Mouse (Mus musculus) intestine, embryonic 15.5 days (tissue): ENCODE data around the gene Ccdc9b. TPM values are rescaled to one million over a fixed set of nuclear protein-coding genes. Genes with fewer than 3 reads are reported as not detected.
A peak's percentile ranks its signal among the peaks of the same experiment; 100 is the strongest.

ENCODE experiments used
- ATAC-seq: fragments of 200-750 bp; cut with Nextera tagmentation; 2 replicates; pipeline ENCODE4 v1.8.0; 2017; ENCODE audit warnings: moderate TSS enrichment, moderate library complexity
- H3K27ac ChIP-seq: fragments of 300-500 bp; sonication (generic); 2 replicates; pipeline ENCODE4 v1.5.1; 2015; ENCODE audit warnings: mild to moderate bottlenecking, inconsistent platforms
- H3K27me3 ChIP-seq: fragments of 300-500 bp; sonication (generic); replicated peaks from 2 replicates; pipeline ENCODE4 v1.6.1; 2015; ENCODE audit warnings: inconsistent platforms
- H3K36me3 ChIP-seq: fragments of 300-500 bp; sonication (generic); 2 replicates; pipeline ENCODE4 v1.6.1; 2015; ENCODE audit warnings: inconsistent platforms
- H3K4me1 ChIP-seq: fragments of 300-500 bp; sonication (generic); replicated peaks from 2 replicates; pipeline ENCODE4 v1.6.1; 2015; ENCODE audit warnings: inconsistent platforms
- H3K4me2 ChIP-seq: fragments of 300-500 bp; sonication (generic); replicated peaks from 2 replicates; pipeline ENCODE4 v1.6.1; 2015; ENCODE audit warnings: mild to moderate bottlenecking, inconsistent platforms
- H3K4me3 ChIP-seq: fragments of 300-500 bp; sonication (generic); replicated peaks from 2 replicates; pipeline ENCODE4 v1.5.1; 2015; ENCODE audit warnings: inconsistent platforms
- H3K9ac ChIP-seq: fragments of 300-500 bp; sonication (generic); 2 replicates; pipeline ENCODE4 v1.6.1; 2015; ENCODE audit warnings: inconsistent platforms
- H3K9me3 ChIP-seq: fragments of 300-500 bp; sonication (generic); 2 replicates; pipeline ENCODE4 v1.6.1; 2016; ENCODE audit warnings: inconsistent platforms
- WGBS: fragments of 180-500 bp; shearing (Covaris S2); methylation state at CpG from one replicate; pipeline ENCODE4 v1.1.7; 2015; 5-methylcytosine and 5-hydroxymethylcytosine counted together
- polyA plus RNA-seq: library from polyadenylated mRNA; unstranded; fragments of >200 nt; fragmentation: Nextera tagmentation; extraction: Ambion mirVana; gene quantifications from 2 replicates; pipeline ENCODE4 v1.2.1, GENCODE M21; 2015

The Ccdc9b gene
- polyA plus RNA-seq, 1 experiment from 2014 or later, result 1.1 TPM

- H3K9ac ChIP-seq, result no peak overlapping the region
- 26% methylated on average over 8 of the region's 8 CpGs for WGBS
- ATAC-seq, result no peak
These were observed 19.1 kb downstream of the Ccdc9b start for GRCm38 (mm10) chr2:118743261-118743943.

DNA sequence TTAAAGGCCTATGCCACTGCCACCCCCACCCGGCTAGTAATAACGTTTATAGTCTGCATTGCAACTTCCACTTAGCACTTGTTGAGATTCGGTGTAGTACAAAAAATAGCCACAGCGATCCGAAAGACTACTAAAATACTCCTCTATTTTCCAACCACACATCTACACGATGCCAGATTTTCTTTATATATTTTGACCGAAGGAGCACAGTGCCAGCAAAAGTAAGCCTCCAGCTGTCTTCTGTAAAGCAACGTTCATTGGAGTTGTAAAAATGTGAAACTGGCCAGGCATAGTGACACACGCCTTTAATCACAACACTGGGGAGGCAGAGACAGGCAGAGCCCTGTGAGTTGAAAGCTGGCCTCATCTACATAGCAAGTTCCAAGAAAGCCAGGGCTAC lies 21.3 kb downstream of the Ccdc9b start:
- no peaks in the 10 kb centered on the region for H3K36me3 ChIP-seq
- no peak overlapping the region for H3K9ac ChIP-seq
- no peak overlapping the region for H3K4me3 ChIP-seq
- H3K27ac ChIP-seq, result no peak overlapping the region
- no peaks in the 10 kb centered on the region for H3K9me3 ChIP-seq
- ATAC-seq, result no peak
- peaks cover 5% of the 10 kb centered on the region; the same call in 1 of the 2 replicates for H3K27me3 ChIP-seq
- 56% methylated on average over 9 of the region's 9 CpGs for WGBS
- peaks cover 10% of the 10 kb centered on the region for H3K4me1 ChIP-seq
- no peak overlapping the region for H3K4me2 ChIP-seq

More at GRCm38 (mm10) chr2:118743261-118743943, 19.1 kb downstream of the Ccdc9b start:
- no peaks in the 10 kb centered on the region for H3K36me3 ChIP-seq
- H3K9me3 ChIP-seq, result no peaks in the 10 kb centered on the region
- H3K4me2 ChIP-seq, result no peak overlapping the region
- H3K4me1 ChIP-seq, result peaks cover 17% of the 10 kb centered on the region
- H3K27me3 ChIP-seq, result peaks cover 5% of the 10 kb centered on the region; the same call in 1 of the 2 replicates
- H3K4me3 ChIP-seq, result no peak overlapping the region
- H3K27ac ChIP-seq, result no peak overlapping the region

DNA sequence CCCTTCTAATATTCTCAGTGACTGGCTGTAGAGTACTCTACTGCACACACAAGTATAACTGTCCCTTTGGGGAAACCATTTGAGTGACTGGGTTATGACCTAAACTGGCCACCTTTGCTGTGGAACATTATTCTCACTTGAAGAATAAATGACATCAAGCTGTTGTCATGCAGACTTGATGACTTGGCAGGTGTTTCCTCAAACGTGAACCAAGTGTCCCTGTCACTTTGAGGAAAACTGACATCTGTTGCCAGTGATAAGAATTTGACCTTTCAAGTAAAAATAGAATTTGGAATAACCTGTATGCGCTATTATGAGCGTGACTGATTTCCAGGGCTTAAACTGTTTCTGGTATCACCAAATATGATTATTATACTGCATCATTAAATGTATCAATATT lies 22.1 kb downstream of the Ccdc9b start:
- ATAC-seq, result no peak
- no peaks in the 10 kb centered on the region for H3K36me3 ChIP-seq
- H3K4me3 ChIP-seq, result no peak overlapping the region
- H3K4me2 ChIP-seq, result no peak overlapping the region
- no peaks in the 10 kb centered on the region for H3K9me3 ChIP-seq
- no peak overlapping the region for H3K27ac ChIP-seq
- H3K4me1 ChIP-seq, result peaks cover 10% of the 10 kb centered on the region
- H3K9ac ChIP-seq, result no peak overlapping the region
- 66% methylated on average over 3 of the region's 3 CpGs for WGBS
- H3K27me3 ChIP-seq, result peaks cover 5% of the 10 kb centered on the region; the same call in 1 of the 2 replicates

GRCm38 (mm10) chr2:118733341-118733740 lies 29.1 kb downstream of the Ccdc9b start:
- Histone ChIP-seq H3K36me3 (no peaks in the 10 kb centered on the region), H3K27me3 (peaks cover 11% of the 10 kb centered on the region), H3K9ac (no peak overlapping the region), H3K4me2 (no peak overlapping the region), H3K4me3 (no peak overlapping the region), H3K27ac (no peak overlapping the region), H3K4me1 (peaks cover 13% of the 10 kb centered on the region), H3K9me3 (no peaks in the 10 kb centered on the region)
- 66% methylated on average over 5 of the region's 5 CpGs for WGBS
- no peak for ATAC-seq

DNA sequence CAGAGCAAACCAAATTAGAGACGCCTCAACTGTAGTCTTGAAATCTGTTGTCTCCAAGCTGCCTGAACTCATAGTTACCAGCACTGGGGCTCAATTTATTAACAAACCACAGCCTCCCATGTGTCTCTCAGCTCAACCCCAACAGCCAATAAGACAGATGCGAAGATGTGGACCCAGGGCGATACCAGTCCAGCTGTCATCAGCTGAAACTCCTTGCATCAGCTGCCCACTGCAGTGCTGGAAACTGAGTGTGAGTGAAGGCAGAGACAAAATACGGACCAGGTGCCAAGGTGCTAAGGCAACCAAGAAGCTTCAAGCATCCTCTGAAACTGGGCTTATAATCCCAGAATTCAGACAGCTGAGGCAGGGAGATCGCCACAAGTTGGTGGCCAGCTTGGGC lies 30.5 kb downstream of the Ccdc9b start:
- Histone ChIP-seq H3K36me3 (no peaks in the 10 kb centered on the region), H3K9me3 (no peaks in the 10 kb centered on the region), H3K27me3 (peaks cover 11% of the 10 kb centered on the region), H3K4me1 (peaks cover 22% of the 10 kb centered on the region), H3K9ac (no peak overlapping the region), H3K4me3 (no peak overlapping the region), H3K27ac (no peak overlapping the region), H3K4me2 (no peak overlapping the region)
- no peak for ATAC-seq
- WGBS, result 83% methylated on average over 5 of the region's 5 CpGs

GRCm38 (mm10) chr2:118730622-118730915 lies 31.9 kb downstream of the Ccdc9b start:
- Histone ChIP-seq H3K9me3 (no peaks in the 10 kb centered on the region), H3K27ac (no peak overlapping the region), H3K4me2 (no peak overlapping the region), H3K27me3 (peaks cover 11% of the 10 kb centered on the region), H3K4me1 (peaks cover 22% of the 10 kb centered on the region), H3K36me3 (no peaks in the 10 kb centered on the region), H3K9ac (no peak overlapping the region), H3K4me3 (no peak overlapping the region)
- ATAC-seq, result peak; percentile 57
- WGBS, result 7% methylated on average over 3 of the region's 3 CpGs

- Histone ChIP-seq H3K9me3 (no peaks in the 10 kb centered on the region), H3K4me2 (no peak overlapping the region), H3K36me3 (no peaks in the 10 kb centered on the region), H3K9ac (no peak overlapping the region), H3K4me1 (peaks cover 22% of the 10 kb centered on the region), H3K27me3 (peaks cover 11% of the 10 kb centered on the region), H3K27ac (no peak overlapping the region), H3K4me3 (no peak overlapping the region)
- WGBS, result 22% methylated on average over 8 of the region's 8 CpGs
- no peak for ATAC-seq
These were observed 32.4 kb downstream of the Ccdc9b start for GRCm38 (mm10) chr2:118729816-118730621.

DNA sequence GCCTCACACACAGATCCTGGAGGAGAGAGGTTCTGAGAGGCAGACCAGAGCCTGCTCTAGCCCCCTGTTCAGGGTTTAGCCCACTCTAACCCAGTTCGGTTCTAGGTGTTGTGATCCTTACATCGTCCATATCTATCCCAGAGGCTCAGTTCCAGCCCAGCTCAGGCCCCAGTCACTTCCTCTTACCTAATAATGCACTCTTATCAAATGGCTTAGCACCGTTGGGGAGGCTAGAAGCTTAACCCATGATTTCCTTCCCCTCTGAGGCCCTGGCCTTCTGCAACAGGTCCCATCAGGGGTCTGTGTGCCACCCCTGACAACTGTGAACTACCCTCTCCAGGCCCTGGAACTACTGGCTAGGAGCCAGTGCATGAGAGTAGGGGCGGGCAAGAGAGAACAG lies 33.3 kb downstream of the Ccdc9b start:
- WGBS, result 44% methylated on average over 4 of the region's 4 CpGs
- Histone ChIP-seq H3K36me3 (no peaks in the 10 kb centered on the region), H3K9me3 (no peaks in the 10 kb centered on the region), H3K9ac (no peak overlapping the region), H3K27ac (peak overlapping the region; percentile 44; the same call in 1 of the 2 replicates), H3K4me1 (peaks cover 22% of the 10 kb centered on the region), H3K4me3 (no peak overlapping the region), H3K27me3 (peaks cover 10% of the 10 kb centered on the region), H3K4me2 (no peak overlapping the region)
- no peak for ATAC-seq

DNA sequence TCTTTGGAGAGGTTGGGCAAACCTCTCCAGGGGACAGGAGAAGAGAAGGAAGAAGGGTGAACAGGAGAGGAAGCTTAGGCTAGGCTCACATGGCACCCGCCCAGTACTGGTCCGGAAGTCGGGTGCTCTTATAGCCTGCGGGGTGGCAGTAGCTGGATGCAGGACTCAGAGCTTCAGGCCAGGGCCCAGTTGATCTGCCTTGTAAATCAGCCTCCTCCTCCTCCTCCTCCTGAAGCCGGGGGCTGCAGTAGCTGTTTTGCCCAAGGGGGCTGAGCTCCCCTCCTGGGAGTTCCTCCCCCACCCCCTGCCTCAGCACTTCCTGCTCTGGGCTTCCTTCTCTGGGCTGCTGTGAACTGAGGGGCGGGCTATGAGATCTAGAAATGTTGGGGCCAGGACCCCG lies 34.1 kb downstream of the Ccdc9b start, which contains the start of gene Plcb2:
Gene Plcb2 (minus strand): TSS at position 102 of the 400 bp plus-strand sequence.
- Histone ChIP-seq H3K9ac (no peak within 1 kb of the TSS), H3K36me3 (no peaks in the 10 kb centered on the region), H3K27ac (peak within 1 kb of the TSS; percentile 70), H3K4me2 (peak within 1 kb of the TSS; percentile 46), H3K27me3 (peaks cover 5% of the 10 kb centered on the region), H3K9me3 (no peaks in the 10 kb centered on the region), H3K4me3 (peak within 1 kb of the TSS; percentile 7), H3K4me1 (peaks cover 22% of the 10 kb centered on the region)
- ATAC-seq, result peak; percentile 56
- WGBS, result 13% methylated on average over 7 of the region's 7 CpGs

DNA sequence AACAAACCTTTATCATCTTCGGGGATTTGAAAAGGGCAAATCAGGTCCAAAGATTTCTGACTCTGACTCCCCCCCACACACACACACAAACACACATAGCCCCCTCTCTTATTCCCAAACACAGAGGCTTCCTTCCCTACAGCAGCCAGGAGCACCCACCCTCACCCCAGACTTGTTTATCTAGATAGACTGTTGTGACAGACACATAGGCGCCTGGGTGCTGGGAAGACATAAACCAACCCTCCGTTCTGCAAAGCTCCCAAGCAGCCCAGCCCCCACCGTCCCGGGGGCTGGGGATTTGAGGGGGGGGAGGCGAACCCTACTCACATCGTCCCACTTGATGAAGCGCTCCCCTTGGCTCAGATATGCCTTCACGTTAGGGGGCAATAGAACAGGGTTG lies 34.5 kb downstream of the Ccdc9b start:
- H3K4me1 ChIP-seq, result peaks cover 22% of the 10 kb centered on the region
- peak; percentile 40 for ATAC-seq
- H3K4me2 ChIP-seq, result peak overlapping the region; percentile 46
- peaks cover 3% of the 10 kb centered on the region for H3K27me3 ChIP-seq
- H3K4me3 ChIP-seq, result peak overlapping the region; percentile 7
- H3K9me3 ChIP-seq, result no peaks in the 10 kb centered on the region
- H3K9ac ChIP-seq, result no peak overlapping the region
- WGBS, result 11% methylated on average over 9 of the region's 9 CpGs
- H3K36me3 ChIP-seq, result no peaks in the 10 kb centered on the region
- H3K27ac ChIP-seq, result peak overlapping the region; percentile 70

DNA sequence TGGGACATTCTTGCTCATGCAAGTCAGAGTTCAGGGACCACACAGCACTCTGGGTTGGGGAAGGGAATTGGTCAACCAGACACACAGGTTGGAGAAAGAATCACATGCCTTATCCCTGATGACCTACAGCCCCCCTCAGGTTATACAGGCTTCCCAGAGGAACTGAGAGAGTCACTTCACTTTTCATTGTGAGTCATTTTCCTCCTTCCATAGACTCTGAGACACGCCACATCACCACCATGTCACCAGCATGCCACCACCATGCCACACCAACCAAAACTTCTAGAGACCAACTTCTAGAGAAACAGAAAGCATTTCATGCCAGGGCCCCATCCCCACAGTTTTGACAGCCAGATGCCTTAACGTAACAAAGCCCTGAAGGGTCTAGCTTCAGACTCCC lies 35.6 kb downstream of the Ccdc9b start:
- H3K4me1 ChIP-seq, result peaks cover 22% of the 10 kb centered on the region
- H3K36me3 ChIP-seq, result no peaks in the 10 kb centered on the region
- H3K4me2 ChIP-seq, result no peak overlapping the region
- H3K9ac ChIP-seq, result no peak overlapping the region
- H3K27me3 ChIP-seq, result peaks cover 3% of the 10 kb centered on the region; the same call in 1 of the 2 replicates
- no peak overlapping the region for H3K4me3 ChIP-seq
- WGBS, result 93% methylated on average over 2 of the region's 2 CpGs
- H3K27ac ChIP-seq, result 0 out of 2 replicates have a peak overlapping the region, but pooled peaks have one; percentile 70
- ATAC-seq, result no peak
- no peaks in the 10 kb centered on the region for H3K9me3 ChIP-seq

DNA sequence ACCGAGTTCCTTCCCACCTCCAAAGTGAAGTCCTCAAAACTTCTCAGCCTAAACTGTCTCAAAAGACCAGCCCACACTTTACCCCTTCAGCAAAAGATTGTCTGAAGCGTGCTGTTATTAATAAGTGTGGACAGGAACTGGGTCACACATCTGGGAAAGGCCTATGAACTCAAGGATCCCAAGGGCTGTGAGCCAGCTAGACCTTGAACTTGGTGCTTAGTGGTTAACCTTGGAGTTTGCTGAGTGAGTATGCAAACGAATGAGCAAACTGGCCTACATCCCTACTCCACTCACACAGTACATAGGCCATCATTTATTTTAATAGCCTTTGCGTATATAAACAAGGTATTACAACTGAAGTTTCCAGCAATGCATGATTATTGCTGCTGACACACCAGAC lies 37.0 kb downstream of the Ccdc9b start:
- no peak overlapping the region for H3K4me3 ChIP-seq
- WGBS, result 70% methylated on average over 4 of the region's 4 CpGs
- no peaks in the 10 kb centered on the region for H3K9me3 ChIP-seq
- no peak overlapping the region for H3K9ac ChIP-seq
- H3K36me3 ChIP-seq, result no peaks in the 10 kb centered on the region
- no peak overlapping the region for H3K27ac ChIP-seq
- peaks cover 3% of the 10 kb centered on the region; the same call in 1 of the 2 replicates for H3K27me3 ChIP-seq
- ATAC-seq, result no peak
- H3K4me2 ChIP-seq, result no peak overlapping the region
- H3K4me1 ChIP-seq, result peaks cover 22% of the 10 kb centered on the region
